Mouse (Mus musculus) heart, postnatal 36 days (tissue): Measurements from ENCODE around the gene Ldlr. TPM values are rescaled to one million over a fixed set of nuclear protein-coding genes. Genes with fewer than 3 reads are reported as not detected.
"Not testable (repeated sequence)": the region's sequence is repeated elsewhere in the genome, so short reads cannot be mapped to it uniquely, and the experiment has no call there.

Experiments
- DNase-seq, 2 experiments: peaks; one replicate each; pipeline ENCODE4 v3.0.0; 2021 to 2022
- intact Hi-C: fragments of 180-260 bp; cut with DNase I; formaldehyde crosslinking; loops from one replicate; pipeline ENCODE4 v1.15.1; 2025
- total RNA-seq, 2 experiments: library from RNA; stranded (reverse); gene quantifications; 2 replicates each; pipeline ENCODE4 v1.2.3; 2021

Gene Ldlr
- 1 to 10 TPM; 2.2 to 3.4 TPM for total RNA-seq

- intact Hi-C loops: no loop called here
These were observed at the start of gene Ldlr for GRCm38 (mm10) chr9:21723377-21724146. Ldlr (plus strand) TSS chr9:21723483.

GRCm38 (mm10) chr9:21677706-21678105 lies 45.6 kb upstream of the Ldlr start:
- no peak for DNase-seq
- intact Hi-C loops: no loop called here

More at GRCm38 (mm10) chr9:21723377-21724146, at the start of gene Ldlr:
- peak; percentile 76 to 77 for DNase-seq

- no peak for DNase-seq
- intact Hi-C loops: no loop called here
These were observed 42.8 kb upstream of the Ldlr start for GRCm38 (mm10) chr9:21680448-21680847.

- intact Hi-C loops: no loop called here
- DNase-seq: no peak
These were observed 40.5 kb upstream of the Ldlr start for GRCm38 (mm10) chr9:21682827-21683226.

GRCm38 (mm10) chr9:21683897-21684296 lies 39.4 kb upstream of the Ldlr start:
- DNase-seq: no peak
- intact Hi-C loops: no loop called here

- intact Hi-C loops: no loop called here
- no peak for DNase-seq
These were observed 34.7 kb upstream of the Ldlr start for GRCm38 (mm10) chr9:21688554-21688953.

GRCm38 (mm10) chr9:21690031-21690430 lies 33.3 kb upstream of the Ldlr start:
- DNase-seq: no peak
- intact Hi-C loops: loop anchor here (5.0 kb wide), 1 partner anchor 182 kb away; no protein-coding TSS in a partner anchor

- intact Hi-C loops: loop anchor here (5.0 kb wide), 1 partner anchor 180 kb away; no protein-coding TSS in a partner anchor
- DNase-seq: peak; percentile 18 to 35
These were observed 31.4 kb upstream of the Ldlr start for GRCm38 (mm10) chr9:21691862-21692261.

- intact Hi-C loops: loop anchor here (5.0 kb wide), 1 partner anchor 180 kb away; no protein-coding TSS in a partner anchor
These were observed 30.8 kb upstream of the Ldlr start for GRCm38 (mm10) chr9:21692491-21692890.

GRCm38 (mm10) chr9:21694071-21694470 lies 29.2 kb upstream of the Ldlr start:
- DNase-seq: no peak
- intact Hi-C loops: loop anchor here (5.0 kb wide), 1 partner anchor 178 kb away; no protein-coding TSS in a partner anchor

More at GRCm38 (mm10) chr9:21692491-21692890, 30.8 kb upstream of the Ldlr start:
- DNase-seq: no peak

GRCm38 (mm10) chr9:21695229-21695792 lies 28.0 kb upstream of the Ldlr start:
- intact Hi-C loops: no loop called here
- DNase-seq: no peak

GRCm38 (mm10) chr9:21697121-21697520 lies 26.2 kb upstream of the Ldlr start:
- intact Hi-C loops: no loop called here
- no peak for DNase-seq

GRCm38 (mm10) chr9:21699280-21699679 lies 24.0 kb upstream of the Ldlr start:
- DNase-seq, intact Hi-C loops: not testable (repeated sequence)

- intact Hi-C loops: loop anchor here (5.0 kb wide), 2 partner anchors 46 to 101 kb away; no protein-coding TSS in a partner anchor
- no peak for DNase-seq
These were observed 22.2 kb upstream of the Ldlr start for GRCm38 (mm10) chr9:21701091-21701490.

GRCm38 (mm10) chr9:21703494-21703893 lies 19.8 kb upstream of the Ldlr start:
- intact Hi-C loops: loop anchor here (5.0 kb wide), 2 partner anchors 44 to 99 kb away; no protein-coding TSS in a partner anchor
- DNase-seq: no peak

GRCm38 (mm10) chr9:21706085-21706484 lies 17.2 kb upstream of the Ldlr start:
- no peak for DNase-seq
- intact Hi-C loops: no loop called here

- intact Hi-C loops: no loop called here
- DNase-seq: no peak
These were observed 16.6 kb upstream of the Ldlr start for GRCm38 (mm10) chr9:21706586-21707265.

GRCm38 (mm10) chr9:21709340-21709739 lies 13.9 kb upstream of the Ldlr start:
- DNase-seq: no peak
- intact Hi-C loops: no loop called here

GRCm38 (mm10) chr9:21715298-21715697 lies 8.0 kb upstream of the Ldlr start:
- DNase-seq: peak in 1 of 2 experiments; percentile 30
- intact Hi-C loops: no loop called here

GRCm38 (mm10) chr9:21717015-21717414 lies 6.3 kb upstream of the Ldlr start:
- intact Hi-C loops: no loop called here
- DNase-seq: no peak

GRCm38 (mm10) chr9:21721036-21721435 lies 2.2 kb upstream of the Ldlr start:
- DNase-seq: peak in 1 of 2 experiments; percentile 40
- intact Hi-C loops: no loop called here
